Mouse (Mus musculus) kidney, embryonic 14.5 days (tissue): ENCODE data around the gene Padi4. TPM values are rescaled to one million over a fixed set of nuclear protein-coding genes. Genes with fewer than 3 reads are reported as not detected.

Source experiments
- ATAC-seq: fragments of 200-750 bp; cut with Nextera tagmentation; 2 replicates; pipeline ENCODE4 v1.8.0; 2017; ENCODE audit warnings: moderate number of reproducible peaks, mild to moderate bottlenecking, moderate TSS enrichment, moderate library complexity; ENCODE audit not compliant: low FRiP score, low TSS enrichment
- H3K27ac ChIP-seq: fragments of 300-500 bp; sonication (generic); 2 replicates; pipeline ENCODE4 v1.5.1; 2014; ENCODE audit warnings: low read depth, mild to moderate bottlenecking, low read length, moderate library complexity, mixed read lengths
- H3K27me3 ChIP-seq: fragments of 300-500 bp; sonication (generic); 2 replicates; pipeline ENCODE4 v1.6.1; 2014; ENCODE audit warnings: mild to moderate bottlenecking, low read length; ENCODE audit not compliant: control insufficient read depth, insufficient read depth
- H3K36me3 ChIP-seq: fragments of 300-500 bp; sonication (generic); 2 replicates; pipeline ENCODE4 v1.6.1; 2014; ENCODE audit warnings: low read length, mixed read lengths; ENCODE audit not compliant: control insufficient read depth, insufficient read depth
- H3K4me1 ChIP-seq: fragments of 300-500 bp; sonication (generic); 2 replicates; pipeline ENCODE4 v1.6.1; 2014; ENCODE audit warnings: low read length, mixed read lengths; ENCODE audit not compliant: control insufficient read depth, insufficient read depth
- H3K4me2 ChIP-seq: fragments of 300-500 bp; sonication (generic); replicated peaks from 2 replicates; pipeline ENCODE4 v1.6.1; 2014; ENCODE audit warnings: low read depth, mild to moderate bottlenecking, low read length
- H3K4me3 ChIP-seq: fragments of 300-500 bp; sonication (generic); 2 replicates; pipeline ENCODE4 v1.5.1; 2014; ENCODE audit warnings: mild to moderate bottlenecking, low read length
- H3K9ac ChIP-seq: fragments of 300-500 bp; sonication (generic); 2 replicates; pipeline ENCODE4 v1.6.1; 2014; ENCODE audit warnings: low read depth, mild to moderate bottlenecking, low read length, moderate library complexity
- H3K9me3 ChIP-seq: fragments of 300-500 bp; sonication (generic); 2 replicates; pipeline ENCODE4 v1.6.1; 2016; ENCODE audit warnings: low read length; ENCODE audit not compliant: control insufficient read depth
- WGBS: fragments of 180-500 bp; shearing (Covaris S2); extraction: QIAGEN DNeasy Blood & Tissue Kit; methylation state at CpG from one replicate; pipeline ENCODE4 v1.1.7; 2014; 5-methylcytosine and 5-hydroxymethylcytosine counted together
- polyA plus RNA-seq: library from polyadenylated mRNA; unstranded; fragments of >200 nt; fragmentation: Nextera tagmentation; extraction: Ambion mirVana; gene quantifications from 2 replicates; pipeline ENCODE4 v1.2.1, GENCODE M21; 2014

Gene Padi4
- 1.1 and 1.3 TPM in 2 replicates for polyA plus RNA-seq

- ATAC-seq, result no peak
- WGBS, result 87% methylated on average over 21 of the region's 21 CpGs
- H3K36me3 ChIP-seq, result no peaks in the 10 kb centered on the region
These were observed at the start of gene Padi4 for GRCm38 (mm10) chr4:140774025-140774800. Gene Padi4 (minus strand): TSS chr4:140774236.

GRCm38 (mm10) chr4:140821988-140822387 is 48.0 kb upstream of the Padi4 start:
- no peak overlapping the region for H3K27ac ChIP-seq
- H3K4me3 ChIP-seq, result no peak overlapping the region
- H3K27me3 ChIP-seq, result no peaks in the 10 kb centered on the region
- H3K4me1 ChIP-seq, result no peaks in the 10 kb centered on the region
- no peaks in the 10 kb centered on the region for H3K36me3 ChIP-seq
- no peak overlapping the region for H3K9ac ChIP-seq
- peaks cover 15% of the 10 kb centered on the region; the same call in 1 of the 2 replicates for H3K9me3 ChIP-seq
- H3K4me2 ChIP-seq, result no peak overlapping the region
- 69% methylated on average over 5 of the region's 5 CpGs for WGBS
- ATAC-seq, result no peak

More at GRCm38 (mm10) chr4:140774025-140774800, at the start of gene Padi4:
- no peak within 1 kb of the TSS for H3K4me2 ChIP-seq
- H3K9ac ChIP-seq, result no peak within 1 kb of the TSS
- no peaks in the 10 kb centered on the region for H3K27me3 ChIP-seq
- no peak within 1 kb of the TSS for H3K27ac ChIP-seq
- no peak within 1 kb of the TSS for H3K4me3 ChIP-seq
- H3K9me3 ChIP-seq, result no peaks in the 10 kb centered on the region
- H3K4me1 ChIP-seq, result peaks cover 7% of the 10 kb centered on the region; the same call in 1 of the 2 replicates

- no peaks in the 10 kb centered on the region for H3K36me3 ChIP-seq
- H3K4me3 ChIP-seq, result no peak overlapping the region
- peaks cover 13% of the 10 kb centered on the region; the same call in 1 of the 2 replicates for H3K4me1 ChIP-seq
- no peak overlapping the region for H3K9ac ChIP-seq
- no peak for ATAC-seq
- H3K27me3 ChIP-seq, result no peaks in the 10 kb centered on the region
- 92% methylated on average over 8 of the region's 8 CpGs for WGBS
- H3K4me2 ChIP-seq, result no peak overlapping the region
- no peak overlapping the region for H3K27ac ChIP-seq
- peaks cover under 1% of the 10 kb centered on the region; the same call in 1 of the 2 replicates for H3K9me3 ChIP-seq
These were observed 43.4 kb upstream of the Padi4 start for GRCm38 (mm10) chr4:140817413-140817812.

- no peak for ATAC-seq
- Histone ChIP-seq H3K27me3 (no peaks in the 10 kb centered on the region), H3K27ac (no peak overlapping the region), H3K9ac (no peak overlapping the region), H3K4me2 (no peak overlapping the region), H3K4me3 (no peak overlapping the region), H3K36me3 (no peaks in the 10 kb centered on the region), H3K9me3 (no peaks in the 10 kb centered on the region), H3K4me1 (peaks cover 15% of the 10 kb centered on the region; the same call in 1 of the 2 replicates)
- WGBS, result 44% methylated on average over 10 of the region's 10 CpGs
These were observed 42.2 kb upstream of the Padi4 start for GRCm38 (mm10) chr4:140815996-140816917.

- Histone ChIP-seq H3K4me1 (peaks cover 15% of the 10 kb centered on the region; the same call in 1 of the 2 replicates), H3K4me2 (no peak overlapping the region), H3K9me3 (no peaks in the 10 kb centered on the region), H3K27me3 (no peaks in the 10 kb centered on the region), H3K4me3 (no peak overlapping the region), H3K36me3 (no peaks in the 10 kb centered on the region), H3K9ac (no peak overlapping the region), H3K27ac (no peak overlapping the region)
- ATAC-seq, result no peak
- 64% methylated on average over 5 of the region's 5 CpGs for WGBS
These were observed 41.5 kb upstream of the Padi4 start for GRCm38 (mm10) chr4:140815496-140815895.

- peak; percentile 63 for ATAC-seq
- Histone ChIP-seq H3K9me3 (no peaks in the 10 kb centered on the region), H3K9ac (peak overlapping the region; percentile 55), H3K27me3 (no peaks in the 10 kb centered on the region), H3K4me3 (peak overlapping the region; percentile 42), H3K36me3 (no peaks in the 10 kb centered on the region), H3K27ac (no peak overlapping the region), H3K4me2 (peak overlapping the region; percentile 84), H3K4me1 (peaks cover 15% of the 10 kb centered on the region; the same call in 1 of the 2 replicates)
- WGBS, result 25% methylated on average over 36 of the region's 36 CpGs
These were observed 40.5 kb upstream of the Padi4 start for GRCm38 (mm10) chr4:140814241-140815225.

- no peaks in the 10 kb centered on the region for H3K27me3 ChIP-seq
- 0 out of 2 replicates have a peak, but pooled peaks have one; percentile 11 for ATAC-seq
- H3K4me2 ChIP-seq, result peak overlapping the region; percentile 84
- no peak overlapping the region for H3K27ac ChIP-seq
- H3K36me3 ChIP-seq, result no peaks in the 10 kb centered on the region
- 8% methylated on average over 13 of the region's 13 CpGs for WGBS
- H3K4me1 ChIP-seq, result peaks cover 15% of the 10 kb centered on the region; the same call in 1 of the 2 replicates
- H3K9me3 ChIP-seq, result no peaks in the 10 kb centered on the region
- H3K4me3 ChIP-seq, result peak overlapping the region; percentile 42
- H3K9ac ChIP-seq, result peak overlapping the region; percentile 55; the same call in 1 of the 2 replicates
These were observed 39.5 kb upstream of the Padi4 start for GRCm38 (mm10) chr4:140813358-140814185.
